Mouse (Mus musculus) heart, postnatal 10 days (tissue): ENCODE data around the gene Oat. TPM values are rescaled to one million over a fixed set of nuclear protein-coding genes. Genes with fewer than 3 reads are reported as not detected.

Experiments used
- DNase-seq, 2 experiments: peaks; one replicate each; pipeline ENCODE4 v3.0.0; 2021
- intact Hi-C: fragments of 180-260 bp; cut with DNase I; formaldehyde crosslinking; loops from one replicate; pipeline ENCODE4 v1.15.1; 2025
- total RNA-seq, 2 experiments: library from RNA; stranded (reverse); gene quantifications; 2 replicates each; pipeline ENCODE4 v1.2.3; 2021

Gene Oat
- total RNA-seq, 2 experiments from 2014 or later: 116 to 121 TPM

DNA sequence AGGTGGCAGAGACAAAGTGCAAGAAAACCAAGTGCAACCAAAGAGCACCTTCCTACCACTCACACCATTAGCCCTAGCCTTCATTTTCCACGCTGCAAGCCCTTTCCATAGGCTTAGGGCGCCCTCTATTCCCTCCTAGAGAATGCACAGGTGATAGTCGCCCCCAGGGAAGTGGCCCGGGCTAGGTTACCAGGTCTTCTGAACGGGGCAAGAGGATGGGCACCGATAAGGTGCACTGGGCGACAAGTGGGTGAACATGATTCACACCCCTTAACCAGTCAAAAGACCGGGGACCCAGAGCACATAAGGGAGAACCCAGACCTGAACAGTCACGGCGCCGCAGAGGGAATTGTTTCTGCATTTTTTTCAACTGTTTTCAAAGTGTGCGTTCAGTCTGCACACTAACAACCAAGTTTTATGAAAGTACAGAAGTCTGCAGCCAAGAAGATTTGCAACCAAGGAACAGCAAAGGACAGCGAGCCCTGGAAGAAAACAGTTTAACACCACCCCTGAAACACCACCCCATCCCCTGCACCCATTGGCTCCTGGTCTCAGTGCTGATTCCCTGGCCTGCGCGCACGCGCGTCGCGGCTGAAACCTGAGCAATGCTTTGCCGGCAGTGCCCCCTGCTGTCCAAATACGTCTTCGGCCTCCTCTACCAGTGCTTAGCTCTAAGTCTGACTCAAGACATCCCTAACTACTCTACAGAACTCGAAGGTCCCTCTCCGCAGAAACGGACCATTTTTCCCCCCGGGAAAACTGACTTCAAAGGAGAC, 24.7 kb downstream of the Oat start:
- peak; percentile 96 to 99 for DNase-seq
- intact Hi-C loops: loop anchor here (1.0 to 5.0 kb wide), 5 partner anchors 75 to 1009 kb away; partner anchors contain the start of gene Hmx3

DNA sequence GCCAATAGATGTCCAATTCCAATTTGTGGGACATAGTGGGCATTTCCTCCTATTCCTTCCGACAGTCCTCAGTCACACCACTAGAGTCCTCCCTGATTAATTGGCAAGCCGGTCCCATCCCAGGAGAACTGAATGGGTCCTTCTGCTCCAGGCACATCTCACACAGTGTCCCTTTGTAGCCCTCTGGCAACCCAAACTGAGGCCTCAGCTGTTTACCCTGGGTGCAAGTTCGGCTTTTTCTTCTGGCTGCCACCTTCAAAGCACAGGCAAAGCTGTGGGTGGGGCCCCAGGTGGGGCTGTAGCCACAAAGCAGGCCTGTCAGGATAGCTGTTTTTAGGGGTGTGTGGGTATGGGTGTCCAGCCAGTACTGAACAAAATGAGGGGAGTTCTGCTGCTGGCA, 29.1 kb downstream of the Oat start:
- DNase-seq: no peak
- intact Hi-C loops: no loop called here

DNA sequence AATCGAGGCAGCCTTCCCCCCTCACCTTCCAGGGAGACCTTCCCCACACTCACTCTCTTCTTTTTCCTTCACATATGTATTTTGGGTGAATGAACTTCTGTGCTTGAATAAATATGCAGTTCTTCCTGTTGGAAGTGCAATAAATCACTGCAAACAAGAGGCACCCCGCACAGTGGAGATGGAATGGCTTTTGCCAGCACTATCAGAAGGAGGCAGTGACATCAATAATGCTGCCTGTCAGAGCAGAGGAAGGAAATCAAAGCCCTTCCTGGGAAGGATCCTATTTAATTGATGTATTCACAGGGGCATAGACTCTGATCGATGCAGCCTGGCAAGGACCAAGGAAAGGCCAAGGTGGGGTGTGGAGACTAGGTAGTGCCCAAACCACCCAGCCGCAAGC, 33.8 kb downstream of the Oat start:
- intact Hi-C loops: no loop called here
- DNase-seq: no peak

DNA sequence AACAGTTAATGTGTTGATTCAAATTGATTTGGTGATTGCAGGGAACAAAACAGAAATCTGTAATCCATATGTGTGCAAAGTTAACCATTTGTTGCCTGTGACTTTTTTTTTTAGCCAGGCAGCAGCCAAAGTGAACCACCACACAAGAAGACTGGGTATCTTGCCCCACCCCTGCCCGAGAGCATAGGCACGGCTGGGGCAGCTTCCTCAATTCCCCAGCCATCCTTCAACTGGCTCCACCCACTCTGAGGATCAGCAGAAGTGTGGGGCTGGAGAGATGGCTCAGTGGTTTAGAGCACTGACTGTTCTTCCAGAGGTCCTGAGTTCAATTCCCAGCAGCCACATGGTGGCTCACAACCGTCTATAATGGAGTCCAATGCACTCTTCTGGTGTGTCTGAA, 34.6 kb downstream of the Oat start:
- no peak for DNase-seq
- intact Hi-C loops: no loop called here

DNA sequence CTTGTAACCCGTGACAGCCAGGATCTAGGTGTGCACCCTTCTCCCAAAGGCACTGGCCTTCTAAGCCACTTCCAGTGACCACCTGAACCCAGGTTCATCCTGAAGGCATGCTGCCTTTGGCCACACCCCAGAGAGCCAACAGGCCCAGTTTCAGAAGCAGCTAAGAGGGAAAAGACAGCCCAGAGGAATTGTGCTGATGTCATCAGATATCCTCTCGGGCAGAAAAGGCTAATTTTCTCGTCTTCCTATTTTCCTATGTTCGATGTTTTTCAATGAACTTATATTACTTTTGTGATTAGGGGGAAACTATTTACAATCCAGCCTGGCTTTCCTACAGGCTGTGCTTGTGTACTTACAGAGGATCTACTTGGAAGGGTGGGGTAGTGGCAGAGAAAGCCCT, 35.6 kb downstream of the Oat start:
- intact Hi-C loops: no loop called here
- DNase-seq: no peak

DNA sequence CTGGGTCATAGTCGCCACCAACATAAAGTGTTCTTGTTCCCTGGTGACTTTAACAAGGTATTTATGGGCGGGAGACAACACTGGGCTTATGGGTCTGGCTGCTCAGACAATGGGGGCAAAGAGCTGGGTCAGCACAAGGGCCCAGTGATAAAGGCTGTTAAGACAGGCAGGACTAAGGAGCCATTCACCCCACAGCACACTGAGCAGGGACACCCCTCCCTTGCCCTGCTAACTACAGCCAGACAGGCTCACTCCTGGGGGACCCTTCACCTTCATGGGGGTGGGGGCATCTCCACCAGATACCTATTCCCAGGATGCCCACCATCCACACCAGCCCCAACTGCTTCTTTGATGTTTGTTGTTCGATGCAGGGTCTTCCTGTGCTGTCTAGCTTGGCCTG, 47.0 kb downstream of the Oat start:
- intact Hi-C loops: no loop called here
- DNase-seq: no peak

DNA sequence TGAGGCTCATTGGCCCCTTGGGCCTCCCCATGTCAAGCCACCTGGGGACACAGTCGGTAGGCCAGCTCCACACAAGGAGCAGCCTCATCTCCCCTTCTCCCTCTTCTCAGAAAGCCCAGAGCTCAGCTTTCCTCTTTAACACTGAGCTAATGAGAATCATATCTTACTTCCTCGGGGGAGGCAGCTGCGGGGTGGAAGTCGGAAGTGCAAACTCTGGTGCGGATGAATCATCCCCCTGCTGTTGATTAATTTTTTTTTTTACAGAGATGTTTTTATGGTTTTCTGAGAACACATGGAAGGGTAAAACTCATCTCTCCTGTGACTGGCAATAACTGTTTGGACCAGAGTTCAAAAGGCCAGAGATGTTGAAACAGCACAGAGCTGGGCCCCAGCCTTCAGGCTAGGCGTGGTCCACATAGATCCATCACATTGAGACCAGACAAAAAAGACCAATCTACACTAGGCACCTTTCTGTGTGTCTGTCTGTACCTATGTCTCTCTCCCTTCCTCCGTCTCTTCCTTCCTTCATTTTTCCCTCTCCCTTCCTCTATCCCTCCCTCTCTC, 62.7 kb downstream of the Oat start:
- intact Hi-C loops: no loop called here
- DNase-seq: no peak

DNA sequence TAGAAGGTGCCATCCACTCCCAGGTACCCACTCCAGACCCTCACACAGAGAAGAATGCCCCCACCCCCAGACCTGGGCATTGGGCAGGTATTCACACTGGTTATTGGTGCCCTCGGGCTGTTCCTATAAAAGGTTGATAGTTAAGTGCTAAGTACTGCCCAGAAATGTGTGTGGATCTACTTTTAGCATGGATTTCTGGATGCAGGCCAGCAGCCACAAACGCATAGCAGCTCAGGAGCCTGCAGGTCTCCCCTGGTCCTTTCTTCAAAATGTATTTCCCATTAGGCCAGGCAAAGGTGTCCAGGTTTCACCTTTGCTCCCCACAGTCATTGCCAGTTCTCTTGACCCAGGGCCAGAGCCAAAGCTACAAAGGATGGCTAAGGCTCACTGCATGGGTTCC, 67.1 kb downstream of the Oat start:
- peak; percentile 37 to 42 for DNase-seq
- intact Hi-C loops: no loop called here

Other genes starting within 250 kb of the Oat start
- not detected for gene Nkx1-2, start 23.2 kb upstream of the Oat start, total RNA-seq
- 10 to 100 TPM; 18.0 to 18.4 TPM for gene Lhpp, start 34.2 kb upstream of the Oat start, total RNA-seq
- gene Fam53b, start 237.5 kb upstream of the Oat start, total RNA-seq: 10 to 100 TPM; 35.5 to 46.0 TPM